Mouse (Mus musculus): ENCODE data around the gene Utp15. TPM values are rescaled to one million over a fixed set of nuclear protein-coding genes. Genes with fewer than 3 reads are reported as not detected.
A peak's percentile ranks its signal among the peaks of the same experiment; 100 is the strongest.

Utp15 gene
- 46.1 and 49.9 TPM in 2 replicates for polyA plus RNA-seq (2014; fragmentation: Nextera tagmentation; extraction: Ambion mirVana)

GRCm38 (mm10) chr13:98262636-98263457, at the start of gene Utp15, which contains the start of gene Ankra2:
Gene Utp15 (minus strand): TSS chr13:98263041.
Gene Ankra2 (plus strand): TSS chr13:98263074.
- Histone ChIP-seq H3K4me1 (replicated peaks; ENCODE audit: control insufficient read depth, insufficient read depth, low read length) (peaks cover 15% of the 10 kb centered on the region), H3K9me3 (ENCODE audit: control insufficient read depth, low read length) (no peaks in the 10 kb centered on the region), H3K27me3 (replicated peaks; ENCODE audit: control insufficient read depth, insufficient read depth, low read length) (no peaks in the 10 kb centered on the region), H3K9ac (ENCODE audit: low read depth, low read length) (peak within 1 kb of the TSS; percentile 81), H3K4me3 (ENCODE audit: low read depth, low read length) (peak within 1 kb of the TSS; percentile 72), H3K4me2 (peak within 1 kb of the TSS; percentile 93), H3K36me3 (ENCODE audit: control insufficient read depth, insufficient read depth, low read length) (peaks cover 9% of the 10 kb centered on the region; the same call in 1 of the 2 replicates), H3K27ac (ENCODE audit: low read depth, low read length) (peak within 1 kb of the TSS; percentile 83)
- DNase-seq (ENCODE audit: low spot score) (peak; percentile 99), ATAC-seq (replicated peaks; ENCODE audit: low FRiP score) (peak; percentile 98)
- under 1% methylated on average over 71 of the region's 71 CpGs for WGBS

- no peak for DNase-seq (ENCODE audit: low spot score)
- Histone ChIP-seq H3K4me1 (replicated peaks; ENCODE audit: control insufficient read depth, insufficient read depth, low read length) (peaks cover 10% of the 10 kb centered on the region), H3K27ac (ENCODE audit: low read depth, low read length) (no peak overlapping the region), H3K4me3 (ENCODE audit: low read depth, low read length) (no peak overlapping the region), H3K9me3 (ENCODE audit: control insufficient read depth, low read length) (no peaks in the 10 kb centered on the region), H3K9ac (ENCODE audit: low read depth, low read length) (no peak overlapping the region), H3K36me3 (ENCODE audit: control insufficient read depth, insufficient read depth, low read length) (peaks cover 32% of the 10 kb centered on the region), H3K4me2 (no peak overlapping the region), H3K27me3 (replicated peaks; ENCODE audit: control insufficient read depth, insufficient read depth, low read length) (no peaks in the 10 kb centered on the region)
- ATAC-seq (replicated peaks; ENCODE audit: low FRiP score) = no peak
- WGBS = 94% methylated on average over 5 of the region's 5 CpGs
Measured at GRCm38 (mm10) chr13:98311597-98311996, 48.8 kb upstream of the Utp15 start.

GRCm38 (mm10) chr13:98308724-98309123, 45.9 kb upstream of the Utp15 start:
- 81% methylated on average over 4 of the region's 4 CpGs for WGBS
- no peak for ATAC-seq (replicated peaks; ENCODE audit: low FRiP score)
- H3K27me3 ChIP-seq (replicated peaks; ENCODE audit: control insufficient read depth, insufficient read depth, low read length) = no peaks in the 10 kb centered on the region
- H3K4me2 ChIP-seq = no peak overlapping the region
- no peak for DNase-seq (ENCODE audit: low spot score)
- H3K36me3 ChIP-seq (ENCODE audit: control insufficient read depth, insufficient read depth, low read length) = peaks cover 29% of the 10 kb centered on the region
- no peak overlapping the region for H3K4me3 ChIP-seq (ENCODE audit: low read depth, low read length)
- no peaks in the 10 kb centered on the region for H3K4me1 ChIP-seq (replicated peaks; ENCODE audit: control insufficient read depth, insufficient read depth, low read length)
- no peaks in the 10 kb centered on the region for H3K9me3 ChIP-seq (ENCODE audit: control insufficient read depth, low read length)
- no peak overlapping the region for H3K27ac ChIP-seq (ENCODE audit: low read depth, low read length)
- no peak overlapping the region for H3K9ac ChIP-seq (ENCODE audit: low read depth, low read length)

GRCm38 (mm10) chr13:98308004-98308403, 45.2 kb upstream of the Utp15 start:
- no peaks in the 10 kb centered on the region for H3K4me1 ChIP-seq (replicated peaks; ENCODE audit: control insufficient read depth, insufficient read depth, low read length)
- no peak overlapping the region for H3K27ac ChIP-seq (ENCODE audit: low read depth, low read length)
- H3K9me3 ChIP-seq (ENCODE audit: control insufficient read depth, low read length) = no peaks in the 10 kb centered on the region
- no peak for ATAC-seq (replicated peaks; ENCODE audit: low FRiP score)
- no peak overlapping the region for H3K9ac ChIP-seq (ENCODE audit: low read depth, low read length)
- no peak overlapping the region for H3K4me3 ChIP-seq (ENCODE audit: low read depth, low read length)
- no peak overlapping the region for H3K4me2 ChIP-seq
- H3K27me3 ChIP-seq (replicated peaks; ENCODE audit: control insufficient read depth, insufficient read depth, low read length) = no peaks in the 10 kb centered on the region
- H3K36me3 ChIP-seq (ENCODE audit: control insufficient read depth, insufficient read depth, low read length) = peaks cover 23% of the 10 kb centered on the region
- DNase-seq (ENCODE audit: low spot score) = no peak
- WGBS = 76% methylated on average over 5 of the region's 5 CpGs

GRCm38 (mm10) chr13:98306852-98307475, 44.1 kb upstream of the Utp15 start:
- no peak overlapping the region for H3K9ac ChIP-seq (ENCODE audit: low read depth, low read length)
- H3K27ac ChIP-seq (ENCODE audit: low read depth, low read length) = no peak overlapping the region
- H3K4me3 ChIP-seq (ENCODE audit: low read depth, low read length) = no peak overlapping the region
- H3K9me3 ChIP-seq (ENCODE audit: control insufficient read depth, low read length) = no peaks in the 10 kb centered on the region
- no peaks in the 10 kb centered on the region for H3K27me3 ChIP-seq (replicated peaks; ENCODE audit: control insufficient read depth, insufficient read depth, low read length)
- DNase-seq (ENCODE audit: low spot score) (no peak), ATAC-seq (replicated peaks; ENCODE audit: low FRiP score) (no peak)
- H3K4me1 ChIP-seq (replicated peaks; ENCODE audit: control insufficient read depth, insufficient read depth, low read length) = no peaks in the 10 kb centered on the region
- H3K4me2 ChIP-seq = no peak overlapping the region
- peaks cover 21% of the 10 kb centered on the region for H3K36me3 ChIP-seq (ENCODE audit: control insufficient read depth, insufficient read depth, low read length)
- WGBS = 60% methylated on average over 14 of the region's 14 CpGs

- H3K4me2 ChIP-seq = no peak overlapping the region
- 40% methylated on average over 5 of the region's 5 CpGs for WGBS
Measured at GRCm38 (mm10) chr13:98306393-98306792, 43.6 kb upstream of the Utp15 start.

GRCm38 (mm10) chr13:98305257-98305656, 42.4 kb upstream of the Utp15 start:
- no peak overlapping the region for H3K27ac ChIP-seq (ENCODE audit: low read depth, low read length)
- no peaks in the 10 kb centered on the region for H3K27me3 ChIP-seq (replicated peaks; ENCODE audit: control insufficient read depth, insufficient read depth, low read length)
- DNase-seq (ENCODE audit: low spot score) (no peak), ATAC-seq (replicated peaks; ENCODE audit: low FRiP score) (no peak)
- H3K4me3 ChIP-seq (ENCODE audit: low read depth, low read length) = no peak overlapping the region
- no peaks in the 10 kb centered on the region for H3K9me3 ChIP-seq (ENCODE audit: control insufficient read depth, low read length)
- no peak overlapping the region for H3K9ac ChIP-seq (ENCODE audit: low read depth, low read length)
- WGBS = 86% methylated on average over 9 of the region's 9 CpGs
- H3K36me3 ChIP-seq (ENCODE audit: control insufficient read depth, insufficient read depth, low read length) = peaks cover 10% of the 10 kb centered on the region
- H3K4me2 ChIP-seq = no peak overlapping the region
- H3K4me1 ChIP-seq (replicated peaks; ENCODE audit: control insufficient read depth, insufficient read depth, low read length) = no peaks in the 10 kb centered on the region

More at GRCm38 (mm10) chr13:98306393-98306792, 43.6 kb upstream of the Utp15 start:
- ATAC-seq (replicated peaks; ENCODE audit: low FRiP score) = no peak
- Histone ChIP-seq H3K27me3 (replicated peaks; ENCODE audit: control insufficient read depth, insufficient read depth, low read length) (no peaks in the 10 kb centered on the region), H3K27ac (ENCODE audit: low read depth, low read length) (no peak overlapping the region), H3K4me3 (ENCODE audit: low read depth, low read length) (no peak overlapping the region), H3K9ac (ENCODE audit: low read depth, low read length) (no peak overlapping the region), H3K9me3 (ENCODE audit: control insufficient read depth, low read length) (no peaks in the 10 kb centered on the region), H3K36me3 (ENCODE audit: control insufficient read depth, insufficient read depth, low read length) (peaks cover 18% of the 10 kb centered on the region), H3K4me1 (replicated peaks; ENCODE audit: control insufficient read depth, insufficient read depth, low read length) (no peaks in the 10 kb centered on the region)
- DNase-seq (ENCODE audit: low spot score) = no peak

GRCm38 (mm10) chr13:98298833-98299758, 36.3 kb upstream of the Utp15 start:
- Histone ChIP-seq H3K9ac (ENCODE audit: low read depth, low read length) (no peak overlapping the region), H3K27me3 (replicated peaks; ENCODE audit: control insufficient read depth, insufficient read depth, low read length) (no peaks in the 10 kb centered on the region; the same call in 1 of the 2 replicates), H3K9me3 (ENCODE audit: control insufficient read depth, low read length) (no peaks in the 10 kb centered on the region), H3K4me2 (peak overlapping the region; percentile 4; the same call in 1 of the 2 replicates), H3K4me1 (replicated peaks; ENCODE audit: control insufficient read depth, insufficient read depth, low read length) (no peaks in the 10 kb centered on the region), H3K36me3 (ENCODE audit: control insufficient read depth, insufficient read depth, low read length) (no peaks in the 10 kb centered on the region), H3K4me3 (ENCODE audit: low read depth, low read length) (no peak overlapping the region), H3K27ac (ENCODE audit: low read depth, low read length) (no peak overlapping the region)
- DNase-seq (ENCODE audit: low spot score) (peak; percentile 78), ATAC-seq (replicated peaks; ENCODE audit: low FRiP score) (peak; percentile 73)
- WGBS = 50% methylated on average over 20 of the region's 21 CpGs

All from liver, embryonic 11.5 days (tissue).